Mouse (Mus musculus): ENCODE results near the gene Abca4.

The Abca4 gene

GRCm38 (mm10) chr3:122043799-122044547 is at the start of gene Abca4:
Gene Abca4, plus strand, starts transcription at chr3:122044443.
- no peak for DNase-seq

DNA sequence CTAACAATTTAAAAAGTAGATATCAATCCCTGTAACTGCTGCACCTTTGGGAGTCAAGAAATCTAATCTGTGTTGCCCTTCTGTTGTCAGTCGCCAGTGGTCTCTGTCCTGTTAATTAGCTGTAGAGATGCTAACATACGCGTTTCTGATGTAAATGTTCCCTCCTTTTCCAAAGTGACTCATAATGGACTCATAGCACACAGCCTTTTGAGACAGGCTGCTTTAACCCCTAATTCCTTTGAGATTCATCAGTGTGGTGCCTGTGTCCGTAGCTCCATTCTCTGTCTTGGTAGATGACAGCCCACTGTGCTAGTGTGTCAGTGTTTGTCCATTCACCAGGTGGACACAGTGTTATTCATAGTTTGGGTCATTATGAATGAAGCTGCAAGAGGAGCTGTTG is 49.1 kb upstream of the Abca4 start:
- DNase-seq = no peak

DNA sequence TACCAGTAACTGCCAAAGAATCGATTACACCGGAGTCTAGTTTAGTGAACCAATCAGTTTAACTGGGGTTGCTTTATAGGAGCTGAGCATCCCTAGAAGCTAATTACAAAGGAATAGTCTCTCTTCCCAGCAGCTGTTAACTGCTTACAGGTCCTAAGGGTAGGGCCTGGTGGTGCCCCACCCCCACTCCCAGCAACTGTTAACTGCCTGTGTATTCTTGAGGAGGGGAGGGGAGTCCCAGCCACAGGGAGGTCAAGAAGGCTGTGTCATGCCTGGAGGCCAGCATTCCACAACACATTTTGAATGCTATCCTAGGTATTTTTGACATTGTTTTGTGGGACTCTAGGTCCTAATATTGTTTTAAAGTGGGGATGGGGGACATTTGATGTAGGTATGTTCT is 44.3 kb upstream of the Abca4 start:
- no peak for DNase-seq

DNA sequence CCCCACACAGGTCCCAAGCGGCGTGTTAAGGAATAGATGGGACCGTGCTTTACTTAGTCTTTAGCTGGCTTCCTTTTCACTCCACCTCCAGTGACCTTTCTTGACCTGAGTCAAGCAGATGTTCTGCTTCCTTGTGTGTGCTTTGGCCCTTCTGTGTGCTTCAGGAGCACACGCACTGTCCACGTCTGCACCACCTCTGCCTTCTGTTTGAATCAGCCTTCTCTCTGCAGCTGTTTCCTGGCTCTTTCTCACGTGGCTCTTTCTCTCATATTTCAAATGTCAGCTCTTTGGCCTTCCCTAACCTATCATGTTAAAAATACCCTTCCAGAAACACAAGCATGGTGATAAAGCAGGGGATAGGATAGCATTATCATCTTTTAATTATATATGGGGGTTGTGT is 42.7 kb upstream of the Abca4 start:
- DNase-seq = no peak

- no peak for DNase-seq
Observed at GRCm38 (mm10) chr3:122009818-122010217, 34.4 kb upstream of the Abca4 start.

GRCm38 (mm10) chr3:122010292-122010691 is 34.0 kb upstream of the Abca4 start:
- DNase-seq = no peak

- no peak for DNase-seq
Observed at GRCm38 (mm10) chr3:122012464-122012863, 31.8 kb upstream of the Abca4 start.

- no peak for DNase-seq
Observed at GRCm38 (mm10) chr3:122018421-122018820, 25.8 kb upstream of the Abca4 start.

DNA sequence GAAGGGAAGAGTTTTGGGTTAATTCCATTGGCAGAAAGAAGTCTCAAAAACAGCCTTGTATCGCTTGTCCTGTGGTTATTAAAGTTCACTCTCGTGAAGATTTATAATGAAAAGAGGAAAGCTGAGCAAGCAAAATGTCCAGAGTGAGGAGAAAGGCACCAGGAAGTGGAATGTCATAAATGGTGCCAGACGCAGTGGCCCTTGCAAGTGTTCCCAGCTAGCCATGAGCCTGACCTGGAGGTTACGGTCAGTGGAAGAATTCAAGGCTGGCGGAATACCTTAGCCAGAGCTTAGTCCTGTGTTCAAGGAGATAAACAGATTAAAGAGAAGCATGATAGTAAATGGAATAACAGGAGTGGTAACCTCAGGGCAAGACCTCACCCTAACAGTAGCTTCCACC is 25.1 kb upstream of the Abca4 start:
- no peak for DNase-seq

DNA sequence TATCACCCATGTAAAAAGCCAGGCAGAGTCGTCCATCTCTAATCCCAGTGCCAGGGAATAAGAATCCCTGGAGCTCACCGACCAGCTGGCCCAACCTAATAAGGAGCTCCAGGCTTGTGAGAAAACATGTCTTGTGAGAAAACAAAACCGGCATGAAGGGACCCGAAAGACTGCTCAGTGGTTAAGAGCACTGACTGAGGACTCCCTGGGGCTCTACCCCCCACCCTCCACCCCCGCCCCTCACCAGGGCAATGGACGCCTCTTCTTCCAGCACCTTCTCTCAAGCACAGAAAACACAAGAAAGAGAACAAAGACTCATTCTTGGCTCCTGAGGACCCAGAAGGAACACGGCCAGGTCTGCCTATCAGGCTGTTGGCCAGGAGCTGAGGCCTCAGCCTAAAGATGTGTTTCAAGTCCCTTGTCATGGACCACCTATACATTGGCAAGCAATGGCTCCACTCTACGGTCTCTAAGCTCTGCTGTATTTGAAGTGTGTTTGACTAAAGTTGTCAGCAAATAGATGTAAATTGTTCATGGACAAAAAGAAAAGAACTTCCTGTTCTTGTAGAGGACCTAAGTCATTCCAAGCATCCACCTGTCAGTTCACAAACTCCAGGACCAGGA is 23.1 kb upstream of the Abca4 start:
- DNase-seq = no peak

GRCm38 (mm10) chr3:122022355-122022754 is 21.9 kb upstream of the Abca4 start:
- no peak for DNase-seq

DNA sequence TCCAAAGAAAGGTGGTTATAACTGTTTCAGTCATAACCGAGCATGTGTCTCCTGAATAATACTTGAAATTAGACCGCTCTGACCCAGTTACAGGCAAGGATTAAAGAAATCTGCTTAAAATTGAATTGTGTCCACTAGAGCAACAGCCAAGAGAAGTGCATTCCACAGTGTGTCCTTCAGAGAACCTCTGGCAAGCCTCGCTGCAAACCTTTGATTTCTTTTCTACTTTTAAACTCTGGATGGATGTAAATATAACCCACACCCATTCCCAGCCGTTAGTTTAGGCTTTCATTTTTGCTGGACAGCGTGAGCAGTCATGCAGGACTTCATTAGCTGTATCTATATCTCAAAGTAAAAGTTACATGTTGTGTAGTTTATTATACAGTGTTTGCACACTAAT is 17.6 kb upstream of the Abca4 start:
- DNase-seq = no peak

DNA sequence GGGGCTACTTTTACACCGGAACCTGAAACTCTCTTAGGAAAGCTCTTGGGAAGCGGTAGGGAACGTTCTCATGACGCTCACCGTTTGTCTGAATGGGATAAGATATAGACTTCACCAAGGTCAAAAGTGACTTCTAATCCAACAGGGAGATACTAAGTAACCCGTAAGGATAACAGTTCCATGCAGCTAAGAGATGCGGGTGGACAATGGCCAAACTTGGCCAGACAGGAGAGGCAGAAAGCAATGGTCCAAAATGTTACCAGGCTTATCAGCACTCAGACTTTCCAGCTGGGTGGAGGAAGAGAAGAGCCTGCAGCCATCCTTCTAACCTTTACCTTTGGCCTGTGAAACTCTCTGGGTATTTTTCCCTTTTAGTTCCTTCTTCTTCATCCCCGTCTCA is 16.5 kb upstream of the Abca4 start:
- DNase-seq = no peak

GRCm38 (mm10) chr3:122033248-122033837 is 10.9 kb upstream of the Abca4 start:
- DNase-seq = no peak

- DNase-seq = no peak
Observed at GRCm38 (mm10) chr3:122034240-122034639, 10.0 kb upstream of the Abca4 start.

DNA sequence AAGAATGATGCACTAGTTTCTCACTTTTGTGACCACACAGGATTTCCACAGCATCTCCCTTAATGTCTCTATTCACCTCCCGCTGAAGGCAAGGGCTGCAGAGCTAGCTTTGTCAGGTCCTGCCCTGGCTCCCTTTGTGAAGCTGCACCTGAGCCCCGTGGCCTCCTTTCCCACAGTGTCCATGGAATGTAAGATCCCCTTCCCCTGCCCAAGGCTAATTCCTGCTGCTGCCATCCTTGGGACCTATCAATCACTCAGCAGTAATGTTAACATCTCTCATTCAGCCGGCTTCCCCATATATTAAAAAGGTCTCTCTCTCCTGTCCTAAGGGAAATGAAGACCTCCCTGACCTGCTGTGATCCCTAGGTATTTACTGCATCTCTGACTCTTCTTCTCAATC is 9.2 kb upstream of the Abca4 start:
- DNase-seq = no peak

DNA sequence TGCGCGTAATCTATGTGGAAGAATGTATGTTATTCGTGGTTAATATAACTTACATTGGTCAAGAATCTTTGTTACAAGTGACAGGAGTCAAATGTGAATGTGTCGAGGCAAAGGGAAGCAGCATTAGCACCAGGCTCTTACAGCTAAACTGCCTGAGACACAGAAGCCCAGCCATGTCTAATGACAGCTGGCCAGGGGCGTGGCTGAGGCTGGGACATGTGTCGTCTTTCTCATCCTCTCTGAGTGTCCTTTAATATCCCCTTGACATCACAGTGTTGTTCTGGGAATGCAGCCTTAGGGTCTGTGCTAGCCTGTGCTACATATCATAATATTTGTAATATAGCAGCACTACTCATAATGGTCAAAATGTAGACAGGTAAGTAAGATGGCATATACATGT is 3.7 kb upstream of the Abca4 start:
- no peak for DNase-seq

- no peak for DNase-seq
Observed at GRCm38 (mm10) chr3:122043102-122043501, 1.1 kb upstream of the Abca4 start.

DNA sequence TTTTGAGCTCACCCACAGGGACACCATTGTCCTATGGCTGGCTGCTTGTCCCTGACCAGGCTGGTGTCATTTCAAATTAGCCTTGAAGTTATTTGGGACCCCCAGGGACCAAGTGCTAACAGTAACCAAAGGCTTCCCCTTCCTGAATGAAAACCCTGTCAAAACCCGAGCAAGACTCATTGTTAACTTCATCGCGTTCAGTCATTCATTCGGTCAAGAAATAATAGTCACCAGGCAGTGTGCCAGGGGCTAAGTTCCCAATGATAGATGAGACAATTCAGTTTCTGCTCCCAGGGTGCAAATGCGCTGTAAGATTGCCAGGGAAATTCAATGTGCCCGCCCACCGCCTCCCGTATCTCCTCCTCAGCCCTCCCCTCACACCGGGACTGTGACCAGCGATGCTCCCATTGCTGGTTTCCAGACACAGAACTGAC is 2.0 kb downstream of the Abca4 start:
- DNase-seq = no peak

DNA sequence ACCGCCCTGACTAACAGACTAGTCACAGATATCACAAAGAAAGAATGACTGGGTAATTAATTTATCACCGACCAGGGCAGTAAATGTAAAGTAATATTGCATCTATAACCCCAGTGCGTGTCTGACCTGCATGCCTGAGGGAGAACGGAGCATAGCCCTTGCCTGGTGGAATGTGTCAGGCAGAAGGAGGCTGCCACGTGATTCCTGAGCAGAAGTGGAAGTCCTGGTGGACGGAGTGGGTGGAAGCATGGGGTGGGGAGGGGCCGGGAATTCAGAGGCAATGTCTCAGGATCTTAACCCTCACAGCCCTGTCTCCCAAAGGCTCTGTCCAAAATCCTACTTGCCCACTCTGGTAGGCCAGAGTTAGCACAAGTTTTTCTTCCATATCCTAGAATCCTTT is 3.2 kb downstream of the Abca4 start:
- no peak for DNase-seq

DNA sequence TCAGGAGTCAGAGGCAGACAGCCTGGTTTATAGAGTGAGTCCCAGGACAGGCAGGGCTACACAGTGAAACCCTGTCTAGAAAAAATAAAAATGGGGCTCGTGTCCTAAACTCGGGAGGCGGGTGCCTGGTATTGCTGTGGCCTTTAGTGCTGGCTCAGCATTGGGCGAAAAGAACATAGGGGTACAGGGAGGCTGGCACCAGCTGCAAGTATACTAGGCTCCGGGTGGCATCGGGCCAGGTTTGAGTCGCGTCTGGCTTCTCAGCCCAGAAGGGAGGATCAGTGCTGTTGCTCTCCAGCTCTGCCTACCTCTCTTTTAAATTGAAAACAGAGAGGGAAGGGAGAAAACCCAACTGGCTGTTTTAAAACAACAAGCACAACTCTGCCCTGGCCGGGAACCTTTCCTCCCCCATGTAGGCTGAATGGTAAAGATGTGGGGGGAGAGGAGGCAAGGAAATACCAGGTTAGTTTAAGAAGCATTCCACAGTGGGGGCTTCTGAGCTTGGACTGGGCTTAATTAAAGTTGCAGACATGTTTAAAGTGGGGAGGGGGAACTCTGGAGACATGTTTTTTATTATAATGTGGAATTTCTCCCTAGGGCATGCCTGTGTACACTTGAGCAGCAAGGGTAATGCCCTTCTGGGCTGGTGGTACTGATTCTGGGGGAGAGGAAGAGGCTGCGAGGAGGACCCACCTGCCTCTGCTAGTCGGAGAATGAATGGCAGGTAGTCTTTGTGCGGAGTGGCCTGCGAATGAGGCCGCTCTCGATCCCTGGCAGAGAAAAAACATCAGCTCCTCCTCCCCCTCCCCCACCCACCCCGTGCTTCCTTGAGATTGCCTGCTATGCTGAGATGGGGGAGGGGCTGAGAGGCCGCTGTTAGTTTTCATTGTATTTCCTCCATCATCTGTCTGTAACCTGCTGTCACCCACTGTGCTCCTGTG is 3.9 kb downstream of the Abca4 start:
- peak; percentile 13 for DNase-seq

GRCm38 (mm10) chr3:122049158-122049557 is 4.9 kb downstream of the Abca4 start:
- no peak for DNase-seq

Measured in cerebellum, adult 8-10 months (tissue).